Mouse (Mus musculus): ENCODE measurements at regions not wholly inside any gene's neighbourhood (a gene's known extent, or its start where the extent isn't known, plus 50 kb on each side); places are given as distances from the start of the nearest gene placed in this dataset.
A peak's percentile ranks its signal among the peaks of the same experiment; 100 is the strongest.

- H3K4me2 ChIP-seq (ENCODE audit: insufficient read depth, low read depth, poor library complexity, severe bottlenecking): no peak overlapping the region
- in situ Hi-C loops (cut with MboI; ENCODE audit: low pct_ligation_motif_present, low pct_unique_long_range_greater_than_20kb, low sequenced_read_pairs) (no loop called here), dilution Hi-C loops (cut with MboI; ENCODE audit: extremely low pct_ligation_motif_present, extremely low pct_unique_long_range_greater_than_20kb, low sequenced_read_pairs) (no loop called here)
- TF ChIP-seq POLR2A (IDR thresholded peaks at IDR 0.05; ENCODE audit: low read depth, low read length) (no peak), ZKSCAN1 (IDR thresholded peaks at IDR 0.05; ENCODE audit: borderline replicate concordance, low read depth, low read length) (no peak), SIN3A (IDR thresholded peaks at IDR 0.05; ENCODE audit: low read length) (no peak), MAFK (IDR thresholded peaks at IDR 0.05; ENCODE audit: insufficient replicate concordance, low read length) (no peak), RCOR1 (conservative IDR thresholded peaks at IDR 0.05; ENCODE audit: low read depth, low read length) (no peak), UBTF (IDR thresholded peaks at IDR 0.05; ENCODE audit: low read depth, low read length) (no peak), MXI1 (IDR thresholded peaks at IDR 0.05; ENCODE audit: low read depth, low read length) (no peak), MAZ (IDR thresholded peaks at IDR 0.05; ENCODE audit: low read depth, low read length) (no peak), ZNF384 (IDR thresholded peaks at IDR 0.05; ENCODE audit: low read depth, low read length) (no peak)
- no peaks in the 10 kb centered on the region for H3K79me2 ChIP-seq (replicated peaks; ENCODE audit: control insufficient read depth, extremely low read depth, insufficient read depth, poor library complexity, severe bottlenecking)
- no peaks in the 10 kb centered on the region for H3K9me3 ChIP-seq (replicated peaks; ENCODE audit: low read length)
- no peaks in the 10 kb centered on the region for H3K27me3 ChIP-seq (replicated peaks)
- no peak overlapping the region for H3K27ac ChIP-seq (ENCODE audit: insufficient read depth, low read depth)
- DNase-seq (ENCODE audit: extremely low read depth): peak; percentile 6
- H3K4me3 ChIP-seq (replicated peaks in 1 of 3; ENCODE audit: low read depth in 2 of 3, low read length in 2 of 3, poor library complexity in 1 of 3): no peak overlapping the region
- no peak overlapping the region for H3K9ac ChIP-seq (ENCODE audit: insufficient read depth, low read depth)
- no peaks in the 10 kb centered on the region for H3K36me3 ChIP-seq (replicated peaks in 1 of 2; ENCODE audit: control insufficient read depth in 1 of 2, insufficient read depth in 1 of 2, low read length in 1 of 2)
- no peaks in the 10 kb centered on the region for H3K4me1 ChIP-seq (ENCODE audit: control insufficient read depth in 1 of 2, insufficient read depth in 2 of 2)
These were observed 108.1 kb upstream of the Nhs start for GRCm38 (mm10) chrX:162267679-162268078.

DNA sequence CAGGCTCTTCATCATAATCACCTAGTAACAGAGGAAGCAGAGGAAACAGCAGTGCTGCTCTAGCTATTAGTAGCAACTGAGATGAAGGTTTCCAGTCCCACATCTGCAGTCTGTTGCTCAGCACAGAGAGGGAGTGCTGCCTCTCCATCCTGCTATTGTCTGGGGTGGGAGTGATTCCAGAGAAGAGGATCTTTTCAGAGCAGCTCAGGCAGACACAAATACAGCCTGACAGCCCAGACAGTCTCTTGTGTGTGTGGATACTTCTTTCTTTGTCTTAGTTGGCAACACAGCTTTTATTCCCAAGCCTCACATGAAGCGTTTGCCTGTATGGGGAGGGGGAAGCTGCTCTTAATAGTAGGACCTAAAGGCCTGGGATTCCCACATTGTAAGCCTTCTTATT, 107.2 kb upstream of the Nhs start:
- Histone ChIP-seq H3K79me2 (replicated peaks; ENCODE audit: control insufficient read depth, extremely low read depth, insufficient read depth, poor library complexity, severe bottlenecking) (no peaks in the 10 kb centered on the region), H3K36me3 (replicated peaks in 1 of 2; ENCODE audit: control insufficient read depth in 1 of 2, insufficient read depth in 1 of 2, low read length in 1 of 2) (no peaks in the 10 kb centered on the region), H3K4me3 (replicated peaks in 1 of 3; ENCODE audit: low read depth in 2 of 3, low read length in 2 of 3, poor library complexity in 1 of 3) (no peak overlapping the region), H3K4me1 (ENCODE audit: control insufficient read depth in 1 of 2, insufficient read depth in 2 of 2) (no peaks in the 10 kb centered on the region), H3K9ac (ENCODE audit: insufficient read depth, low read depth) (no peak overlapping the region), H3K9me3 (replicated peaks; ENCODE audit: low read length) (no peaks in the 10 kb centered on the region), H3K27ac (ENCODE audit: insufficient read depth, low read depth) (no peak overlapping the region), H3K4me2 (ENCODE audit: insufficient read depth, low read depth, poor library complexity, severe bottlenecking) (no peak overlapping the region), H3K27me3 (replicated peaks) (no peaks in the 10 kb centered on the region)
- in situ Hi-C loops (cut with MboI; ENCODE audit: low pct_ligation_motif_present, low pct_unique_long_range_greater_than_20kb, low sequenced_read_pairs): no loop called here
- dilution Hi-C loops (cut with MboI; ENCODE audit: extremely low pct_ligation_motif_present, extremely low pct_unique_long_range_greater_than_20kb, low sequenced_read_pairs): no loop called here
- DNase-seq (ENCODE audit: extremely low read depth): no peak
- TF ChIP-seq PAX5 (IDR thresholded peaks at IDR 0.05; ENCODE audit: low read length) (no peak), BHLHE40 (IDR thresholded peaks at IDR 0.05; ENCODE audit: low read depth, low read length) (no peak)

GRCm38 (mm10) chrX:162257398-162257797, 97.9 kb upstream of the Nhs start:
- H3K27me3 ChIP-seq (replicated peaks): no peaks in the 10 kb centered on the region
- H3K9ac ChIP-seq (ENCODE audit: insufficient read depth, low read depth): no peak overlapping the region
- H3K27ac ChIP-seq (ENCODE audit: insufficient read depth, low read depth): no peak overlapping the region
- H3K4me3 ChIP-seq (replicated peaks in 1 of 3; ENCODE audit: low read depth in 2 of 3, low read length in 2 of 3, poor library complexity in 1 of 3): no peak overlapping the region
- H3K4me2 ChIP-seq (ENCODE audit: insufficient read depth, low read depth, poor library complexity, severe bottlenecking): no peak overlapping the region
- H3K9me3 ChIP-seq (replicated peaks; ENCODE audit: low read length): no peaks in the 10 kb centered on the region
- H3K36me3 ChIP-seq (replicated peaks in 1 of 2; ENCODE audit: control insufficient read depth in 1 of 2, insufficient read depth in 1 of 2, low read length in 1 of 2): no peaks in the 10 kb centered on the region
- in situ Hi-C loops (cut with MboI; ENCODE audit: low pct_ligation_motif_present, low pct_unique_long_range_greater_than_20kb, low sequenced_read_pairs): no loop called here
- no peaks in the 10 kb centered on the region for H3K4me1 ChIP-seq (ENCODE audit: control insufficient read depth in 1 of 2, insufficient read depth in 2 of 2)
- no peak for DNase-seq (ENCODE audit: extremely low read depth)
- dilution Hi-C loops (cut with MboI; ENCODE audit: extremely low pct_ligation_motif_present, extremely low pct_unique_long_range_greater_than_20kb, low sequenced_read_pairs): no loop called here
- TF ChIP-seq POLR2AphosphoS2 (IDR thresholded peaks at IDR 0.05; ENCODE audit: low read depth, low read length): no peak
- no peak for TF ChIP-seq MAX (IDR thresholded peaks at IDR 0.05; ENCODE audit: low read length)
- no peak for TF ChIP-seq E2F4 (IDR thresholded peaks at IDR 0.05; ENCODE audit: insufficient replicate concordance, low read depth, low read length)
- TF ChIP-seq CHD2 (IDR thresholded peaks at IDR 0.05; ENCODE audit: low read length): no peak
- TF ChIP-seq PAX5 (IDR thresholded peaks at IDR 0.05; ENCODE audit: low read length): no peak
- TF ChIP-seq ZC3H11A (IDR thresholded peaks at IDR 0.05; ENCODE audit: low read depth, low read length): no peak
- TF ChIP-seq MAZ (IDR thresholded peaks at IDR 0.05; ENCODE audit: low read depth, low read length): no peak
- no peaks in the 10 kb centered on the region for H3K79me2 ChIP-seq (replicated peaks; ENCODE audit: control insufficient read depth, extremely low read depth, insufficient read depth, poor library complexity, severe bottlenecking)
